Mouse (Mus musculus) heart, embryonic 16.5 days (tissue): Measurements from ENCODE around the gene Dmrt2. TPM values are rescaled to one million over a fixed set of nuclear protein-coding genes. Genes with fewer than 3 reads are reported as not detected.

Source experiments
- ATAC-seq: fragments of 200-750 bp; cut with Nextera tagmentation; replicated peaks from 2 replicates; pipeline ENCODE4 v1.8.0; 2017; ENCODE audit warnings: moderate number of reproducible peaks; ENCODE audit not compliant: insufficient read depth, low FRiP score; ENCODE audit errors: extremely low read depth
- H3K27ac ChIP-seq: fragments of 300-500 bp; sonication (generic); 2 replicates; pipeline ENCODE4 v1.5.1; 2014; ENCODE audit warnings: mild to moderate bottlenecking, low read length, control low read depth, moderate library complexity
- H3K27me3 ChIP-seq: fragments of 300-500 bp; sonication (generic); 2 replicates; pipeline ENCODE4 v1.6.1; 2014; ENCODE audit warnings: low read length, mixed read lengths; ENCODE audit not compliant: control insufficient read depth, insufficient read depth
- H3K36me3 ChIP-seq: fragments of 300-500 bp; sonication (generic); 2 replicates; pipeline ENCODE4 v1.6.1; 2014; ENCODE audit not compliant: control insufficient read depth, insufficient read depth
- H3K4me1 ChIP-seq: fragments of 300-500 bp; sonication (generic); 2 replicates; pipeline ENCODE4 v1.6.1; 2014; ENCODE audit warnings: low read length, mixed read lengths; ENCODE audit not compliant: control insufficient read depth, insufficient read depth
- H3K4me2 ChIP-seq: fragments of 300-500 bp; sonication (generic); 2 replicates; pipeline ENCODE4 v1.6.1; 2014; ENCODE audit warnings: low read depth, mild to moderate bottlenecking, control low read depth, low read length
- H3K4me3 ChIP-seq: fragments of 300-500 bp; sonication (generic); 2 replicates; pipeline ENCODE4 v1.5.1; 2014; ENCODE audit warnings: mild to moderate bottlenecking, control low read depth, low read length
- H3K9ac ChIP-seq: fragments of 300-500 bp; sonication (generic); 2 replicates; pipeline ENCODE4 v1.6.1; 2014; ENCODE audit warnings: low read length, control low read depth
- H3K9me3 ChIP-seq: fragments of 300-500 bp; sonication (generic); replicated peaks from 2 replicates; pipeline ENCODE4 v1.6.1; 2016; ENCODE audit warnings: low read length; ENCODE audit not compliant: control insufficient read depth
- WGBS: fragments of 180-500 bp; shearing (Covaris S2); extraction: QIAGEN DNeasy Blood & Tissue Kit; methylation state at CpG from one replicate; pipeline ENCODE4 v1.1.7; 2014; 5-methylcytosine and 5-hydroxymethylcytosine counted together
- polyA plus RNA-seq: library from polyadenylated mRNA; unstranded; fragments of >200 nt; fragmentation: Nextera tagmentation; extraction: Ambion mirVana; gene quantifications from 2 replicates; pipeline ENCODE4 v1.2.1, GENCODE M21; 2015

The Dmrt2 gene
- polyA plus RNA-seq, 1 experiment from 2014 or later: 4.8 TPM

- H3K4me1 ChIP-seq: peaks cover 19% of the 10 kb centered on the region
- no peaks in the 10 kb centered on the region for H3K36me3 ChIP-seq
- H3K4me3 ChIP-seq: peak overlapping the region; percentile 53
- peak overlapping the region; percentile 73 for H3K4me2 ChIP-seq
- WGBS: 4% methylated on average over 15 of the region's 15 CpGs
- H3K27ac ChIP-seq: no peak overlapping the region
- peak overlapping the region; percentile 55; the same call in 1 of the 2 replicates for H3K9ac ChIP-seq
- peaks cover 86% of the 10 kb centered on the region for H3K27me3 ChIP-seq
- ATAC-seq: no peak
- H3K9me3 ChIP-seq: no peaks in the 10 kb centered on the region
These were observed 1.8 kb downstream of the Dmrt2 start for GRCm38 (mm10) chr19:25674056-25674420.

DNA sequence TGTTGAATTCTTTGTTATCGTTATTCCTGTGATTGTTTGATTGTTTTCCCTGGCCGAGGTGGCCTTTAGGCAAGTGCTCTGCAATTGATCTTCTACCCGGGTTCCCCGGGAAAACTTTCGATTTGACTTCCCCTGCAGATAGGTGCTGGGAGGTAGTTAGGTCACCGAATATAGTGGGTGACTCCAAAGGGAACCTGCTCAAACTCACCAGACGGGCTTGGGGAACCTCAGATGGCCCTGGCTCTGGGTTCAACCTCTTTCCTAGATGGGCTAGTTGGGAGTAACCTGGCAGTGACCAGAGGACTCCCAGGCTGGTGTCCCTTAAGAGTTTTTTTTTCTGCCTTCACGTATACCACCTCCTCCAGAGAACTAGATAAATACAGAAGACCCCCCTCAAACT is 2.5 kb downstream of the Dmrt2 start:
- peaks cover 19% of the 10 kb centered on the region for H3K4me1 ChIP-seq
- no peaks in the 10 kb centered on the region for H3K36me3 ChIP-seq
- no peak overlapping the region for H3K27ac ChIP-seq
- peaks cover 79% of the 10 kb centered on the region for H3K27me3 ChIP-seq
- no peak overlapping the region for H3K9ac ChIP-seq
- H3K4me2 ChIP-seq: no peak overlapping the region
- WGBS: 2% methylated on average over 8 of the region's 8 CpGs
- H3K4me3 ChIP-seq: peak overlapping the region; percentile 53
- no peak for ATAC-seq
- no peaks in the 10 kb centered on the region for H3K9me3 ChIP-seq

DNA sequence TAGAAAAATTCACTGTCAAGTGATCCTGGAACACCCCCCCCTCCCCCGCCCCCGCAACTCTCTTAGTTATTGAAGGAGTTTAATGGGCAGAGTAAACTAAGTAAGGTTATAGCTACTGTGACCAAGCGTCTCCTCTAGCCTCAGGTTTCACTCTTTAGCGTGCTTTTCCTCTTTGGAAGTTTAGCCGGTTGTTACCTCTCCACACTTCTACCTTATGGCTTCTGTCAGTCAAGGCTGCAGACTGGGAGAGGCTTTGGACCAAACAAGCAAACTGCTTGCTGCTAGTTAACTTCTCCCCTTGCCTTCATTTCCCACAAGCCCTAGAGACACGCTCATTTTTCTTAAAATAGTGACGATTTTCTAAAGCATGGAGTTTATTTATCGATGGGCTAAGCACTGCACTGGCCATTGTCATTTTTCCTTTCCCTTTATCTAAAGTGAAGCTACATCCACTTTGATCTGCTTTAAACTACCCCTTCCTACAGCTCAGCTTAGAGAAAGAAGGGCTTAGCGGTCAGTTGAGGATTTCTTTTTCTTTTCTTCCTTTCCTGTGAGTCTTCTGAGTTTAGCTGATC is 3.7 kb downstream of the Dmrt2 start:
- Histone ChIP-seq H3K27ac (no peak overlapping the region), H3K9ac (no peak overlapping the region), H3K36me3 (no peaks in the 10 kb centered on the region), H3K4me2 (no peak overlapping the region), H3K27me3 (peaks cover 70% of the 10 kb centered on the region), H3K4me3 (no peak overlapping the region; the same call in 1 of the 2 replicates), H3K9me3 (no peaks in the 10 kb centered on the region), H3K4me1 (peaks cover 19% of the 10 kb centered on the region)
- WGBS: 21% methylated on average over 9 of the region's 9 CpGs
- no peak for ATAC-seq

- 73% methylated on average over 14 of the region's 14 CpGs for WGBS
- Histone ChIP-seq H3K27me3 (no peaks in the 10 kb centered on the region), H3K4me1 (no peaks in the 10 kb centered on the region)
These were observed 26.6 kb downstream of the Dmrt2 start for GRCm38 (mm10) chr19:25698850-25699249.

DNA sequence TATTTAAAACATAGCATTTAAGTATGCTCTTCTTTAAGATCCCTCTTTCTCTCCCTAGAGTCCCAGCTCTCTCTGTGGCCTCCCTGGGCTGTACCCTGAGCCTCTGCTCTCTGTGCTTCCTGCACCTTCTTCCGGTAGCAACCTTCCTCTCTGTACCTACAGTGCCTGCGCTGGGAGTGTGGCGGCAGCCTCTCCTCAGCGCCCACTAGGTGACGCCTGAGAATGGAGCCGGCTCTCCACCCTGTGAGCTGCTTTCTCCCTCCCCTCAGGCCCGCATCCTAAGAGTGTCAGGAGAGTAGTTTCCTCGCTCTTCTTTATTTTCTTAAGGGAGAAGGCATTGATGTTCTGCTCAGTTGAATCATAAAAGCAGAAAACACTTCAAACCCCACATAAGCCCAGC is 41.2 kb downstream of the Dmrt2 start:
- Histone ChIP-seq H3K36me3 (no peaks in the 10 kb centered on the region), H3K27ac (no peak overlapping the region), H3K4me1 (no peaks in the 10 kb centered on the region), H3K4me3 (no peak overlapping the region), H3K9ac (no peak overlapping the region), H3K4me2 (no peak overlapping the region), H3K27me3 (no peaks in the 10 kb centered on the region), H3K9me3 (no peaks in the 10 kb centered on the region)
- ATAC-seq: no peak
- WGBS: 4% methylated on average over 8 of the region's 8 CpGs

More at GRCm38 (mm10) chr19:25698850-25699249, 26.6 kb downstream of the Dmrt2 start:
- Histone ChIP-seq H3K4me3 (no peak overlapping the region), H3K4me2 (no peak overlapping the region), H3K9me3 (no peaks in the 10 kb centered on the region), H3K36me3 (no peaks in the 10 kb centered on the region), H3K27ac (no peak overlapping the region), H3K9ac (no peak overlapping the region)
- ATAC-seq: no peak

- Histone ChIP-seq H3K9ac (no peak overlapping the region), H3K4me1 (no peaks in the 10 kb centered on the region), H3K4me3 (no peak overlapping the region), H3K9me3 (no peaks in the 10 kb centered on the region), H3K4me2 (no peak overlapping the region), H3K27ac (no peak overlapping the region), H3K36me3 (no peaks in the 10 kb centered on the region), H3K27me3 (no peaks in the 10 kb centered on the region)
- ATAC-seq: no peak
- 74% methylated on average over 2 of the region's 2 CpGs for WGBS
These were observed 42.7 kb downstream of the Dmrt2 start for GRCm38 (mm10) chr19:25714927-25715326.

DNA sequence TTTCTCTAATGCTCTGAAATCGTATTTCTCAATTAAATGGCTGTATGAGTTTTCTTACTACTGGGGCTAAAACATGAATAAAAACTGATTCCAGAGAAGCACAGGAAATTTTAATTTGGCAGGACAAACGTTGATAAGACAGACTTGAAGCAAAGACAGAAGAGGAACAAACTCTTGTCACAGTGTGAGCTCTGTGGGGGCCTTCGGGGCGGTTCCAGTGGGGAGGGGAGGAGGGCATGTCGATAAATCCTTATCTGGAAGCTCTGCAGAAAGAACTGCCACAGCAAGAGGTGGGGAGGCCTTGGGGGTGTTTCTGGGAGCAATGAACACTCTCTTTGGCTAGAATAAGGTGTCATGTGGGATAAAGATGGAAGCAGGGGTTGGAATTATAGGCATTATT is 50.4 kb downstream of the Dmrt2 start:
- Histone ChIP-seq H3K4me3 (no peak overlapping the region), H3K27me3 (no peaks in the 10 kb centered on the region), H3K9me3 (no peaks in the 10 kb centered on the region), H3K36me3 (no peaks in the 10 kb centered on the region), H3K9ac (no peak overlapping the region), H3K4me1 (no peaks in the 10 kb centered on the region), H3K27ac (no peak overlapping the region), H3K4me2 (no peak overlapping the region)
- ATAC-seq: no peak
- WGBS: 24% methylated on average over 5 of the region's 5 CpGs

Other genes starting within 250 kb of the Dmrt2 start
- gene Dmrt1, start 166.8 kb upstream of the Dmrt2 start, polyA plus RNA-seq: not detected in 2 replicates
- 0.14 and 0.28 TPM in 2 replicates for gene Dmrt3, start 62.1 kb upstream of the Dmrt2 start, polyA plus RNA-seq